Mouse (Mus musculus) common myeloid progenitor, adult 5-6 weeks (primary cell): Measurements from ENCODE around the gene Bst2. TPM values are rescaled to one million over a fixed set of nuclear protein-coding genes. Genes with fewer than 3 reads are reported as not detected.

ENCODE experiments used
- ATAC-seq: replicated peaks from 2 replicates; pipeline ENCODE4 v1.8.0; 2016; ENCODE audit warnings: low read depth, mild to moderate bottlenecking, moderate TSS enrichment, inconsistent platforms; ENCODE audit not compliant: poor library complexity, severe bottlenecking
- total RNA-seq: library from RNA; stranded (forward); fragments of 200-1000, 187-1606 nt; gene quantifications from 2 replicates; pipeline ENCODE4 v1.2.3, GENCODE M21; 2017

The Bst2 gene
- total RNA-seq, 1 experiment from 2014 or later, result 49.8 TPM

DNA sequence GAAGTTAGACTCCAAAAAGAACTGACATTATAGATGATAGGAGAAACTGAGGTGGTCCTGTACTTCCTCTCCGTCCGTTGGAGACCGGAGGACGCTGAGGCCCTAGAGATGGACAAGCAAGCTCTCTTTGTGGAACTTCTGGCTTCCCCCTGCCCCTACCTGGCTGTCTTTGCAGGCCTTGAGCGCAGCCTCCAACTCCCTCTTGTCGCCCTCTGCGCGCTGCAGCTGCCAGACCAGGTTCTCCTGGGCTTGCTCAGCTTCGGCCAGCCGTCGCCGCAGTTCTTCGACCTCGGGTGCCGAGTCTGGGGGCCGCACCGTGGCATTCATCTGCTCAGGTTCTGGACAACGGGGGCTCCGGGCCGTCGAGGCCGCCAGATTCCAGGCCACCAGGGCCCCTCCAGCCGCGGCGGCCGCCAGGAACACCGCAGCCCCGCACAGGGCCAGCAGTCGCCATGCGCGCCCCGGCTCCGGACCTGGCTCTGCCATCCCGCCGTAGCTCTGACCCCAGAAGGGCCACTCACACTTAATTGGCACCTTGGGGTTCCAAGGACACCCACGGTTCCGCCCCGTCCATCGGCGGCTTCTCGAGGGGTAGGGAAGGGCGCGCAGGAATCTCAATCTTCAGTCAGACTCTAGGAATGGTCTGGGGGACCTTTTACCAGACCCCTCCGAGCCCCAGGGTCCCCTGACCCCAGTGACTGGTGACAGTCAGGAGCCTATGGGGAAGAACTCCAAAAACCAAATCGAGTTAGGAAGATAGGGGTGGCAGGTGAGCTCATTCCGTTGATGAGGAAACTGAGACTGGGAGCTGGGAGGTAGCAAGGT, 11.8 kb downstream of the Bst2 start, which contains the start of gene Ccdc194:
Gene Ccdc194, minus strand, starts transcription at position 486 of the 825 bp plus-strand sequence.
- no peak for ATAC-seq

DNA sequence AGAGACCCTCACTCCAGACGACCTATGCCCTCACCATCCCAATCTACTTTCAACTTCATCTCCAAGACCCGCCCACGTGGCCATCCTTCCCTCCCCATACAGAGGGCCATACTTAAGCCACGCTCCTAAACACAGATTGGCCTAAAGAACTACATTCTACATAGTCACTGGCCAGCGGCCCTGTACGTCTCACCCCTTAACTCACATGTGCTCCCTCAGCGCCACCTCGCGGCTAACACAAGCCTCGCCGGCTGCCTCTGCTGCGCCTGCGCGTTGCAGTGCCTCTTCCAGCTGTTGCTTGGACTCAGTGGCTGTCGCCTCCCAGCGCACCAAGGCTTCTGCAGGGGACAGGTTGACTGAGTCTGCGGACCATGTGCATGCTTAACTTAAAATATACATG, 15.6 kb downstream of the Bst2 start:
- peak; percentile 96 for ATAC-seq

DNA sequence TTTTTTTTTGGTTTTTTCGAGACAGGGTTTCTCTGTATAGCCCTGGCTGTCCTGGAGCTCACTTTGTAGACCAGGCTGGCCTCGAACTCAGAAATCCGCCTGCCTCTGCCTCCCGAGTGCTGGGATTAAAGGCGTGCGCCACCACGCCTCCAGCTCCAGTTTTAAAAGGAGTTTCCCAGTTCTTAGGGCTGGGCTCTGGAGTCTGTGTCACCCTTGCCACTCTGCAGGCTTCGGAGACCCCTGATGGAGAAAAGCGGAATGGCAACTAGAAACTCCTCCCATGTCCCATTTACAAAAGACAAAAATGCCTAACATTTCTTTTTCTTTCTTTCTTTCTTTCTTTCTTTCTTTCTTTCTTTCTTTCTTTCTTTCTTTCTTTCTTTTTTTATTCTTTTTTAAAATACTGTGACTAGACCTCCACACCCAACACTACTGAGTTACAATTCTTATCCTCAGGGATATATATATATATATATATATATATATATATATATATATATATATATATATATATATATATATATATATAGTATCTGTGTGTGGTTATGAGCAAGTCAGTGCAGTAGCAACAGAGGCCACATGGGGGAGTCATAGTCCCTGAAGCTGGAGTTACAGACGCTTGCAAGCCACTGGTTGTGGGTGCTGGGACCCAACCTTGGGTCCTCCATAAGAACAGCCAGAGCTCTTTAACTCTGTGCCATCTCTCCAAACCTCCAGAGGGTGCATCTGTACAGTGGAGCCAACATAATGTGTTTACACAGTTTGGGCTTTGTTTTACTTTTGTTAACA, 18.0 kb downstream of the Bst2 start:
- ATAC-seq, result peak; percentile 70

DNA sequence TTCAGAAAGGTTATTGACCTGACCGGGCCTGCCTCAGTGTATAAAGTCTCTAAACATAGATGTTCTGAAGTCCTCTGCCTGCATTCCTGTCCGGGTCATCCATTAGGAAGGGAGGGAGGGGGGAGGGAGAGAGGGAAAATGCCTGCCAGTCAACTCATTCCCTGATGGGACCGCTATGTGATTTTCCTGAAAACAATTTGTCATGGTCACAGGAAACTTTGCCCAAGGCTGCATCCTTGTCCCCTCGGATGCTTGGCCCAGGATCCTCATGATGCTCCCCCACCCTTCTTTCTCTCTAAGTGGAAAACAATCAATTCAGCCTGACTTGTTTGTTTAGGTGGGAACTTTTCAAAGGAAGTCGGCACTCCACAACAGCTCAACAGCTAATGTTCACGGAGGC, 20.5 kb downstream of the Bst2 start:
- no peak for ATAC-seq

DNA sequence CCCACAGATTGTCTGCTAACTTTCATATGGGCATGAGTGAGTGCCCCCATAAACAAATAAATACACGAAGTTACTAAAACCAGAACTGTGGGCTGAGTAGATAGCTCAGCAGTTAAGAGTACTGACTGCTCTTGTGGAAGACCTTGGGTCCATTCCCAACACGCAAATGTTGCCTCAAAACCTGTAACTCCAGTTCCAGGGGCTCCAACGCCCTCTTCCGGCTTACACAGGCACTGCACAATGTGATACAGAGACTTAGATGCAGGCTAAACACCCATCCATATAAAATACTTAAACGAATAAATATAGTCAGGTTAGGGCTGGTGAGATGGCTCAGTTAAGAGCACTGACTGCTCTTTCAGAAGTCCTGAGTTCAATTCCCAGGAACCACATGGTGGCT, 22.2 kb downstream of the Bst2 start:
- ATAC-seq, result no peak

DNA sequence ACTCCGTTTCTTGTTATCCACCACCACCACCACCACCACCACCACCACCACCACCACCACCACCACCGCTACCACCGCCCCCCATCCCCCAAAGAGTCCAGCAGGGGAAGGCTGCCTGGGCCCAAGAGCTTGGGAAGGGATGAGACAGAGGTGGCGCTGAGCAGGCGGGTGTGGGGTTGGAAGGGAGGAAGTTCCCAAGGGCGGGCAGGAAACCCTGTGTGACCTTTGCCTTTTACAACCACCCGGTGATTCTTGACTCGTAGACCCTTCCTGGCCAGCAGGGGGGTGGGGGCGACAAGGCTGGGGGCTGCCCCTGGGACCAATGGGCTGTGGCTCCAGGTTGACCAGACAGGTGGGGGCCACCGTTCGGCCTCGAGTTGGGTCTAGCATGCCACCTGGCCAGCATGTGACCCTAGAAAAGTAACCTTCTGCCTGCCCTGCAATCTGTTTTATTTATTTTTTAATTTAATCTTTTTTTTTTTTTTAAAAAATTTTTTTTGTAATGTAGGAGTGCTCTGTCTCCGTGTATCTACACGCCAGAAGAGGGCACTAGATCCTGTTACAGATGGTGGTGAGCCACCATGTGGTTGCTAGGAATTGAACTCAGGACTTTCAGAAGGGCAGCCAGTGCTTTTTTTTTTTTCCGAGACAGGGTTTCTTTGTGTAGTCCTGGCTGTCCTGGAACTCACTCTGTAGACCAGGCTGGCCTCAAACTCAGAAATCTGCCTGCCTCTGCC, 24.1 kb downstream of the Bst2 start:
- no peak for ATAC-seq

DNA sequence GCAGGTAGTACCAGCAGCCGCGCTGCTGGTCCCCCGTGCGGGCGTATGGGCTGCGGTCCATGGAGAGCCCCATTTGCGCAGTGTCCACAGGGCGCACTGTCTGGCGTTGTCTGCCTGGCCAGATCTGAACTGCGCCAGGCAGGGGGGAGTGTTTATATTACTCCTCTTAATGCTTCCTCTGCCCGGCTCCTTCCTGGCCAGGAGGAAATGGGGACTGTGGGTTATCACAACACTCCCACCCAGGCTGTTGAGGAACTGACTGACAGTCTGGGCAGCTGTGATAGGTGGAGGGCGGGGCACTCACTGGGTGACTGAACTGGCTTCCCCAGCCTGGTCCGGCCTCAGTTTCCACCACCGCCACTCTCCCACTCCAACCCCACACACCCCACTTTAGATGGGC, 25.6 kb downstream of the Bst2 start, which contains the start of gene Plvap:
Gene Plvap, minus strand, starts transcription at position 109 of the 400 bp plus-strand sequence.
- peak; percentile 85 for ATAC-seq

DNA sequence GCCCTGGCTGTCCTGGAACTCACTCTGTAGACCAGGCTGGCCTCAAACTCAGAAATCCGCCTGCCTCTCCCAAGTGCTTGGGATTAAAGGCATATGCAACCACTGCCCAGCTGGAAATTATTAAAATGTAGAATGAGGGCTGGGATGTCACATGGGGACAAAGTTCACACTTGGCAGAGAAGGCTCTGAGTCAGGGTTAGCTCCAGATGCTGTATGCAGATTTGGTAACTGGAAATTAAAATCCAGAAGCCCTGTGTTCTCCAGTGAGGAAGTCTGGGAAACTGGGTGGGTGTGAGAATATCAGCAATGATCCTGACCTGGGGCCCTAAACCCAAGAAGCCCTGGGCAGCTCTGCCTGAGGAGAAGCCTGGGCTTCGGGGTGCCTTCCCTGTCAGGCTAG, 27.9 kb downstream of the Bst2 start:
- ATAC-seq, result no peak

DNA sequence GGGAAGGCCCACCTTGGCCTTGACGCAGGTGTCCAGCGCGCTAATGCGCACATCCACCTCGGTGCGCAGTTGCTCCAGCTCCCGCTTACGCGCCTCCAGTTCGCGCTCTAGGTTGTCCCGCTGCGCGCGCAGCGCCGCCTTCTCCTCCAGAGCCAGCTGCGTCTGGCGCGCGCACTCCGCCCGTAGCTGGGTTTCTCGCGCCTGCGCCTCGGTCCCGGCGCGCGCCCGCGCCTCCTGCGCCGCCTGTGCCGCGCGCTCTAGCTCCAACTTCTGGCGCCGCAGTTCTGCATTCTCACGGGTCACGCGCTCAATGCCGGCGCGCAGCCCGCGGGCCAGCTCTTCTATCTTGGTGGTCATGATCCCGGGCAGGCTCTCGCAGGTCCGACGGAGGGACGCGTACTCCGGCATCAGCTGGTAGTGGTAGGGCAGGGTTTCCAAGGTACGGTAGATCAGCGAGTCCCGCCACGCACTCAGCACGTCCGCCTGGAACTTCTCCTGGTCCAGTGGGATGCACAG, 29.6 kb downstream of the Bst2 start:
- ATAC-seq, result peak; percentile 51

DNA sequence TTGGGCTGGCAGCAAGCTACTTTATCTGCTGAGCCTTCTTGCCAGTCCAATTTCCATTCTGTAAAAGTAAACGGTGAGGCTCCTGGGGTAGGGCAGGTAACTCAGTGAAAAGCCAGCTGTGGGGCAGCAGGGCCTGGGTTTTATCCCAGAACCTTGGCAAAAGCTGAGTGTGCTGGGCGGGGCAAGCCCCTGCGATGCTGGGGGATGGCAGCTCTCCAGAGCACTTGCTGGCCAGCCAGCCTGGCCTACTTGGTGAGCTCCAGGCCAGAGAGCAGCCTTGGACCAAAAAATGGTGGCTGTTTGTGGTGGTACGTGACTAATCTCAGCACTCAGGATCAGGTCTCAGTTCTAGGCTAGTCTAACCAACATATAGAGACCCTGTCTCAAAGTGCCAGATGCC, 31.3 kb downstream of the Bst2 start:
- no peak for ATAC-seq

DNA sequence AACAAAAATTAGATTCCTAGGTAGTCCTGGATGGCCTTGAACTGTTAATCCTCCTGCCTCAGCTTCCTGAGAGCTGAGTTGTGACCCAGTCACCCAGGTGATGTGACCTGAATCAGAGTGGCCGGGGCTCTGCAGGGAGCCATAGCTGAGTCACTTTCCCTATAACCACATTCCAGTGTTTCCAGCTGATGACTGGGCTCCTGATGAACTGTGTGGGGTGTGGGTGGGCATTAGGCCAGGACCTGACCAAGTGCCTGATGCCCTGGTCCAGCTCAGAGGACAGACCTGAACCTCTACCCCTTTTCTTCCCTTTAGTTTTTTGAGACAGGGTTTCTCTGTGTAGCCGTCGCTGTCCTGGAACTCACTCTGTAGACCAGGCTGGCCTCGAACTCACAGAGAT, 31.9 kb downstream of the Bst2 start:
- no peak for ATAC-seq

DNA sequence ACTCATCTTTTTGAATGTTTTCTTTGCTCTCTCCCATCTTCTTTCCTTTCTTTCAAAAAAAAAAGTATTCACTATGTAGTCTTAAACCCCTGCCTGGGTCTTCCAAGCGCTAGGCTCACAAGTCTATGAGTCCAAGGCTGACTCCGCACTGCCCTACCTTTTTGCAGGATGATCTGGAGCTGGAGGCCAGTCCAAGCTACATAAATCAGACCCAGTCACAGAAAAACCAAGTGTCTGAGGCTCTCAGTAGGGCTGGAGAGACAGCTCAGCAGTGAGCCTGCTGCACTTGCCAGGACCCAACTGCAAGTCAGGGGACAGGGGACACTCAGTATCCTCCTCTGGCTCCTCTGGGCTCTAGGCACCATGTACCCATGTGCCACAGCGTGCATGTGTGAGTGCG, 32.9 kb downstream of the Bst2 start:
- ATAC-seq, result no peak

DNA sequence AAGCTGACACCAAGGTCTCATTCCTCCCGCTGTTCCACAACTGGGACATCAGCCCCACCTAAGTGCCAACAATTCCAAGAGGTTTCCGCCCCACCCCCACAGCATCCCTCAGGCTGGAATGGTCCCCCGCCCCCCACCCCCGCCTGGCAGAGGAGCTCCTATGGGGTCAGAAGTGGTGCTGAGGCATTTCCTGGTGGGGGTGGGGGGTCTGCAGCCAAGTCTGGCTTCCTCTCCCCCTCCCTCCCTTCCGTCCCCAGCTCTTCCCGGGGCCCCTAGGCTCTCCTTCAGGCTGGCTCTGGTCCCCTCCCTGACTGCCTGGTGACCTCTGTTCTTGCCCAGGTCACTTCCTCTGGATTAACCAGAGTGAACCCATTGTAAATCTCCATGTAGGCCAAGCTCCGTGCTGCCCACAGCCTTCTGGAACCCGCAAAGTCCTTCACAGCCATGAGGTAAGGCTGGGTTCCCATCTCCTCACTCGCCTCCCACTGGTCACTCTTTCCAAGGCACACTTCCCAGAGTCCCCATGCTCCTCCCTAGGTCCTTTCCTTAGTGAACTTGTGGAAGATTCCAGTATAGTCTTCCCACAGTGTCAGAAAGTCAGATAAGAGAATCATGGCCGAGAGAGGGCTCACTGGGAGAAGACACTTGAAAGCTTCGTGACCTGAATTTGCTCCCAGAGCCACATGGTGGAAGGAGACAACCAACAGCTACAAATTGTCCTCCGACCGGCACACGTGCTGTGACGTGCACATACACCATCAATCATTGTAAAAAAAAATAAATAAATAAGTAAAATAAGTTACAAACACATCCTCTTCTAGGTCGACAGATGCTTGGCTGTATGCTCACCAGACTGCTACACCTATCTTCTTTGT, 38.2 kb downstream of the Bst2 start:
- no peak for ATAC-seq

DNA sequence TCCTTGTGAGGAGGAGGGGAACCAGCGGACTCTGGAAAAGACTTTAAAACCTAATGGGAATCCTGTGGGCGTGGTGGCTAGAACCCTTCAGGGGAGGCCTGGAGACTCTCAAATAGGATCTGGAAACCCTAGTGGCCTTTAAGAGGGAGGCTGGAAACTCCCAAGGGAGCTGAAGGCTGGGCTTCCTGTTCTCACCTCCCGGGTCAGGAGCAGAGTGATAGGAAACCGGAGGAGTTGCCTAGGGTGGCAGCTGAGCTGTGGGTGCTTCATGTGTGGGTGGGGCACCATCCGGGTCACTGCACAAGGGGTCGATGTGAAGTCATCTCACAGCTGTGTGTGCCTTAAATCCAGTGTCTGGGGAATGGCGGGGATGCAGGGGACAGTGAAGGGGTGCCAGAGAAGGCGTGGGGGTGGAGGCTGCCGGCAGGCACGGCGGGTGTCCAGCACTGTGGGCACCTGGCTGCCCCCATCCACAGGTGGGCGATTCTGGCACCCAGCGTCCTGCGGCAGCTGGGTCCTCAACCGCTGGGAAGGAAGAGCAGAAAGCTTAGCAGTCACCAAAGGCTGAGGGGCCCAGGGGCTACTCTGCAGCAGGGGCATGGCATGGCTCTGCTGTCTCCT, 39.3 kb downstream of the Bst2 start:
- no peak for ATAC-seq

DNA sequence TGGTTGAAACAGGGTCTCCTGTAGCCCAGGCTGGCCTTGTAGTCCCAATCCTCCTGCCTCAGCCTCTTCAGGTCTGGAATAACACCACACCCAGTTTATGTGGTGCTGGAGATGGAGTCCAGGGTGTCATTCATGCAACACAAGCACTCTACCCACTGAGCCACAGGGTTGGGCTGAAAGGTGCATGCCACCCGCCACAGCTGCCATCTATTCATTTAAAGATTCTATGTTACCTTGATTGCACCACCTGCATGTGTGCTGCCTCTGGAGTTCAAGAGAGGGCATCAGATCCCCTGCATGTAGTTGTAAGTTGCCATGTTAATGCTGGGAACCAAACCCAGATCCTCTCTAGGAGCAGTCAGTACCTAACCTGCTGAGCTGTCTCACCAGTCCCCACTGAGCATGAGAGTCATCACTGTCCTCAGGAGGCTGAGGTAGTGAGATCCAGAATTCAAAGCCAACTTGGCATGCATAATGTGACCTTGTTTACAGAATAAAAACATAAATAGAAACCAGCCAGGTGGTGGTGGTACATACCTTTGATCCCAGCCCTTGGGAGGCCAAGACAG, 40.1 kb downstream of the Bst2 start:
- ATAC-seq, result no peak

DNA sequence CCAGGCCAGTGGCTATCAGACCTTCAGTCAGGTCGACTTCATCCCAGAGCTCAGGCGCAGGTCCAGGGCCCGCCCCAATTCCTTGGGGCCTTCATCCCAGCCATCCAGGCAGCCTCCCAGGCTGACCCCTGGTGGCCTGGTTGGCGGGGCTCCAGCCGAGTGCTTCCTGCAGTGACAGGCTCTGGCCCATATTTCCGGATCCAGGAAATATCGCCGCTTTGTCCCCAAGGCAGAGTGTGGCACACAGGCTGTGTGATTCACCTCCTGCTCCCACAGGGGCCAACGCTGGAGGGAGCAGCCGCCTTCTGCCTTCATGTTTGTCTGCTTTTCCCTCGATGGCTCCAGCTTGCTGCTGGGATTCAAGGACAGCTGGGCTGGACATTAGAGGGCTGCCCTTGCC, 40.8 kb downstream of the Bst2 start:
- no peak for ATAC-seq

DNA sequence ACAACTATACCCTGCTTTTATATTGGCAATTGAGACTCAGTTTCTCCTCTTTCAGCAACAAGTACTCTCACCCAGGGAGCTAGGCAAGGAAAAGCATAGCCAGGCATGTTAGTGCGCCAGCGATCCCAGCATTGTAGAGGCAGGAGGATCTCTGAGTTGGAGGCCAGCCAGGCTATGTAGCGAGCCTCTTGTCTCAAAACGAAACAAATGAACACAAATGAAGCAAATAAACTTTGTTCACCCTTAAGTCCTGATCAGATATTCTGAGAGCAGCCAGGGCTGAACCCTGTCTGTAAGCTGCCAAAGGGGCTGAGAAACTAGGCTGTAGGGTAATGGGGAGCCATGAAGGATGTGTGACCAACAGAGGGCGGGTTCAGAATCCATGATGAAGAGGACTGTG, 41.4 kb downstream of the Bst2 start:
- no peak for ATAC-seq

DNA sequence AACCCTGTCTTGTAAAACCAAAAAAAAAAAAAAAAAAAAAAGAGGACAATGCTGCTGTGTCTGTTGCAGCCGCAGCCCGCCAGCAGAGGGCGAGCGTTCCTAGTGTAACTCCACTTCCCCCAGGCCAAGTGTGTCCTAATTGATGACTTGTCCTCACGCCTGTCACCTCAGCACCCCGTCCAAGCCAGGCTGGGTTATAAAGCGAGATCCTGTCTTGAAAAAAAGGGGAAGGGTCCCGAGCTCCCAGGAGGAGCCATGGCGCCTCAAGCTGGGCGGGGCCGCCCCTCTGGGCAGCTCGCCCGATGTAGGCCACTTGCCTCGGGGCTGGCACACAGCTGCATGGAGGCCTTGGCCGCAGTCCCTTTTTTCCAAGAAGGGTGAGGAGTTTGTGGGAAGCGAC, 42.2 kb downstream of the Bst2 start:
- peak; percentile 98 for ATAC-seq

DNA sequence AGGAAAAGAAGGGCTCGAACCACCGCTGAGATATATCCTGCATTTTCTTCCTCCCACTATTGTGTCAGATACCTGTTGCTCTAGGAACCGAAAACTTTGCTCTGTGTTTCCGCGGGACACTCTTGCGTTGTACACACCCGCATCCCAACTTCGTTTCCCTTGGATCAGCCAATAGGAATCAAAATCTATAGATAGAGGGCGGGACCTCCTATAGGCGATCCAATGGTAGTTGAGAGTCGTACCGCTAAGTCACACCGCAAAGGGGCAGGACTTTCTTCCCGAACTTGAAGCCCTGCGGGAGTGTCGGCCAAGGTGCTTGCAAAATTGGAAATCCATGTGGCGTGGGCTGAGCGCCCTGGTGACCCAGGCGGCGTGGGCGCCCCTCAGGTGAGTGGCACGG, 48.8 kb downstream of the Bst2 start:
- peak; percentile 88 for ATAC-seq
